8 mouse cellular contexts compared by ENCODE assay signal in the genomic region with DNA sequence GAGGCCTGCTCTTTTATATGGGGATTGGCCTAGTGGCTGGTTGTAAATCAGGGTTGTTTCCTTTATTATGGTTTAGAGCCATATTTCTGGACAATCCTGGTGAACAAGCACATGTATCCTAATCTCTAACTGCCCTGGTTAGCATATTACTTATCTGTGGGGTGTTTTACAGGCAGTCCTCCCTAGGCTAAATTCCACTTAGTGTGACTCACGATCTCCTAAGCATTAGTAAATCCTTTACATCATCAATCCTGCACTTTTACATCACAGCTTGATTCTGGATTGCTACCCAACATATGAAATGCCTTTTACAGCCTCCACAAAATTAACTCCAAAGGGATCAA. TPM values are rescaled to one million over a fixed set of nuclear protein-coding genes. Genes with fewer than 3 reads are reported as not detected.
A peak's percentile ranks its signal among the peaks of the same experiment; 100 is the strongest.
DNase-seq lines count a peak whose midpoint lies in the region; ATAC-seq and TF ChIP-seq lines count a peak whose summit lies in the region.

No protein-coding gene starts in this region.

- peaks cover 17% of the 10 kb centered on the region for H3K36me3 ChIP-seq in hindbrain, embryonic 16.5 days (ENCODE audit: control insufficient read depth, insufficient read depth, low read length)

- no peaks in the 10 kb centered on the region for H3K27me3 ChIP-seq in hindbrain, embryonic 16.5 days (replicated peaks; ENCODE audit: control insufficient read depth, insufficient read depth, low read length)

- H3K9me3 ChIP-seq in hindbrain, embryonic 16.5 days (ENCODE audit: control insufficient read depth, low read length): peaks cover 6% of the 10 kb centered on the region

- peak overlapping the region; percentile 95 for H3K4me3 ChIP-seq in layer of hippocampus, adult 2 months
- peak overlapping the region; percentile 97 for H3K4me3 ChIP-seq in bone marrow macrophage, adult 2 months (ENCODE audit: insufficient read depth, low read length)
- peak overlapping the region; percentile 77 for H3K4me3 ChIP-seq in hindbrain, embryonic 16.5 days (ENCODE audit: low read length)

- H3K27ac ChIP-seq in layer of hippocampus, adult 2 months: peak overlapping the region; percentile 94
- peak overlapping the region; percentile 44 for H3K27ac ChIP-seq in bone marrow macrophage, adult 2 months (ENCODE audit: insufficient read depth, low read depth, low read length)
- H3K27ac ChIP-seq in hindbrain, embryonic 16.5 days (ENCODE audit: low read depth, low read length): peak overlapping the region; percentile 79

- H3K4me1 ChIP-seq in bone marrow macrophage, adult 2 months (ENCODE audit: control insufficient read depth, insufficient read depth, low read length): peaks cover 12% of the 10 kb centered on the region
- H3K4me1 ChIP-seq in hindbrain, embryonic 16.5 days (ENCODE audit: control insufficient read depth, insufficient read depth, low read depth, low read length): peaks cover 15% of the 10 kb centered on the region

- H3K9ac ChIP-seq in hindbrain, embryonic 16.5 days (ENCODE audit: low read depth, low read length): peak overlapping the region; percentile 67

- 21% methylated on average over 1 of the region's 1 CpGs for WGBS in hindbrain, embryonic 16.5 days

- TF ChIP-seq CTCF in layer of hippocampus, adult 2 months (conservative IDR thresholded peaks at IDR 0.05): no peak
- no peak for TF ChIP-seq CTCF in bone marrow macrophage, adult 2 months (IDR thresholded peaks at IDR 0.05; ENCODE audit: low read depth, low read length)

- no peak for DNase-seq in layer of hippocampus, adult 2 months (ENCODE audit: low spot score in 2 of 2)
- no peak for DNase-seq in layer of hippocampus, adult 18-20 months (ENCODE audit: low spot score in 2 of 2)
- peak; percentile 64 for DNase-seq in naive thymus-derived CD4-positive, alpha-beta T cell, adult 2 months (ENCODE audit: low read depth)
- DNase-seq in urinary bladder, postnatal 10 days (ENCODE audit: low spot score): no peak
- no peak for DNase-seq in right cerebral cortex, postnatal 36 days (ENCODE audit: low spot score in 2 of 2)
- no peak for DNase-seq in spleen, adult 12 weeks (ENCODE audit: low spot score)

- no peak for ATAC-seq in hindbrain, embryonic 16.5 days

- peak overlapping the region; percentile 92 for H3K4me2 ChIP-seq in hindbrain, embryonic 16.5 days (ENCODE audit: low read length)

- no peak for TF ChIP-seq POLR2A in bone marrow macrophage, adult 2 months (IDR thresholded peaks at IDR 0.05; ENCODE audit: borderline replicate concordance, low read depth, low read length)

RNA-seq across cellular contexts. Expression of a gene that starts 31.1 kb away (rescaled TPM):
- 10 to 100 TPM; 18.3 to 19.5 TPM for total RNA-seq in layer of hippocampus, adult 2 months (2021)
- 10 to 100 TPM; 18.2 to 18.3 TPM for total RNA-seq in layer of hippocampus, adult 18-20 months (2021)
- 28.0 and 28.8 TPM in 2 replicates for polyA plus RNA-seq in bone marrow macrophage, adult 2 months (2012; ENCODE audit: insufficient read depth, insufficient read length, missing spikeins)
- 14.4 and 15.6 TPM in 2 replicates for polyA plus RNA-seq in hindbrain, embryonic 16.5 days (2015; fragmentation: Nextera tagmentation; extraction: Ambion mirVana)

Comparison
In these comparisons a context has a peak if more than half of its experiments do, and no peak if none do; other contexts are left out.
1. H3K27ac ChIP-seq: peak in every context shown above with its lines; median percentile 94 in layer of hippocampus, adult 2 months; 79 in hindbrain, embryonic 16.5 days; 44 in bone marrow macrophage, adult 2 months.